Mouse (Mus musculus): ENCODE data around the gene Zcchc12. TPM values are rescaled to one million over a fixed set of nuclear protein-coding genes. Genes with fewer than 3 reads are reported as not detected.

The Zcchc12 gene
- 32.9 and 35.6 TPM in 2 replicates for polyA plus RNA-seq (2012; rRNA removed)

DNA sequence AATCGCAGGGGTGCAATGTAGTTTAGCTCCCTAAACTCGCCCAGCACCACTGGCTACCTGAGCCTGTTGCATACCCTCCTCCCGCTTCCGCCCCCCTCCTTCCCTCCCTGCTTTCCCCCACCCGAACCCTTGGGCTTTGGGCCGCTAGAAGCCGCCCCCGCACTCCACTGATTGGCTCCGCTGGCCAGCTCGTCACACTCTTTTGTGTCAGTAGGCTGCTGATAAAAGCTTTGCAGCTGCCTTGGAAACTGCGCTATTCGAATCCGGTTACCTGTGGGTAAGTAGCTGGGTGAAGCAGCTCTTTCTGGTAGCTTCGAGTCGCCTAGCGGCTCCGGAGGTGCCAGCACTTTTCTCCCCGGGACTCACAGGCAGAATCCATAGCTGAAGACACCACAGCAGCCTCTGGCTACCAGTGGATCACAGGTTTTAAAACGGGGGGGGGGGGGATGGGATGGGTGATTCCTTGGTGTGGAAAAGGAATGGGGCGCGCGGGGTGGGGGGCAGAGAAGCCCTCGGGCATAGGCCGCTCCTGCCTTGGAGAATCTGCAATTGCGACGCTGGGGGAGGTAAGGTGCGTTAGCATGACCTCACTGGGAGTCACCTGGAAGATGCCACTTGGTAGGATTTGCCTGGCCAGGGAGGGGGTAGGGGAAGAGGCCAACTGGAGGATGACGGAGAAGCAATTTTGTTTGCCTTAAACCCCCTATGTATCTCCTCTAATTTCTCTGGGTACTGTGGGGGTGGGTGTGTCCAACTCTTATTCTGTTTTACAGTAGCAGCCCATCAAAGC, at the start of gene Zcchc12:
Gene Zcchc12 (plus strand): TSS at position 169 of the 790 bp plus-strand sequence.
- WGBS: 10% methylated on average over 20 of the region's 28 CpGs
- no peak within 1 kb of the TSS for H3K27ac ChIP-seq (ENCODE audit: insufficient read depth, low read length)
- TF ChIP-seq CTCF (IDR thresholded peaks at IDR 0.05; ENCODE audit: borderline replicate concordance, insufficient read depth, low read depth, low read length) (no peak), POLR2A (IDR thresholded peaks at IDR 0.05; ENCODE audit: borderline replicate concordance, insufficient read depth, low read length) (no peak)

DNA sequence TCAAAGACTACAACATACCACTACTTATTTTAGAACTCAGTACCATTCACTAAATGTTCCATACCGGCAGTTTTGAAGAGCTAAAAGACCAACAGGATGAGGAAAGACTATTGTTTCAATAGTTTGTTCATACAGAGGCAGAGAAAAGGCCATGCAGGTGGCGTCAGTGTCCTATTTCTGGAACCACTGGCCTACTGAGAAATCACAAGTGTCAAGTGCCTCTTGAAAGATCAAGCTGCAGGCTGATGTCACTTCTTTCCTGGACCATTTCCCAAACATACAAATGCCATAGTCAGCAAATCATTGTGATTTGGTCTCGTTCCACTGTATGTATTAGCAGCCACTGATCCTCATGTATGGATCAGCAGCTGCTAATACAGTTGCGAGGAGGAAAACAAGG, 49.0 kb upstream of the Zcchc12 start:
- WGBS: 64% methylated on average over 4 of the region's 4 CpGs
- DNase-seq: no peak
- Histone ChIP-seq H3K4me1 (ENCODE audit: control insufficient read depth, insufficient read depth, low read length) (no peaks in the 10 kb centered on the region), H3K27ac (ENCODE audit: insufficient read depth, low read length) (no peak overlapping the region), H3K27me3 (ENCODE audit: control insufficient read depth, insufficient read depth, low read length) (no peaks in the 10 kb centered on the region), H3K4me3 (replicated peaks; ENCODE audit: insufficient read depth, low read depth, low read length) (no peak overlapping the region)
- TF ChIP-seq POLR2A (IDR thresholded peaks at IDR 0.05; ENCODE audit: borderline replicate concordance, insufficient read depth, low read length) (no peak), CTCF (IDR thresholded peaks at IDR 0.05; ENCODE audit: borderline replicate concordance, insufficient read depth, low read depth, low read length) (no peak)

More for the DNA sequence above, at the start of gene Zcchc12:
- peak within 1 kb of the TSS; percentile 55 for H3K4me3 ChIP-seq (replicated peaks; ENCODE audit: insufficient read depth, low read depth, low read length)
- no peaks in the 10 kb centered on the region for H3K4me1 ChIP-seq (ENCODE audit: control insufficient read depth, insufficient read depth, low read length)
- no peaks in the 10 kb centered on the region for H3K27me3 ChIP-seq (ENCODE audit: control insufficient read depth, insufficient read depth, low read length)
- peak; percentile 15 to 18 for DNase-seq

DNA sequence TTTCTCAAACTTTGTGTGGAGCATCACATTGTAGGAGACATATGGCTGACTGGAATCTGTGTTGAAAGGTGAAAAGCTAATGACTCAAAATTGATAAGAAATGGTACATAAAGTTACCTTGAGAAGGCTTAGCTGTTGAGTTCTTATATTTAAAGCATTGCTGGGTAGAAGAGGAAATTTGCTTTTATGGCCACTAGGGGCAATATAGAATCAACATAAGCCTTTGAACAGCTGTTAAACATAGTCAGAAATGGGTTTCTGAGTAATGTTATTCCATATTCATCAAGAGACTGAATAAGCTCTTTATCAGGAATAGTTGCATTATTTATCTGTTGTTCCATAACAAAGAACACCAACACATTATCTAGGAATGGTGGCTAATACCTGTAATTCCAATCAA, 45.6 kb upstream of the Zcchc12 start:
- Histone ChIP-seq H3K27ac (ENCODE audit: insufficient read depth, low read length) (no peak overlapping the region), H3K27me3 (ENCODE audit: control insufficient read depth, insufficient read depth, low read length) (no peaks in the 10 kb centered on the region), H3K4me3 (replicated peaks; ENCODE audit: insufficient read depth, low read depth, low read length) (no peak overlapping the region), H3K4me1 (ENCODE audit: control insufficient read depth, insufficient read depth, low read length) (no peaks in the 10 kb centered on the region)
- no peak for TF ChIP-seq CTCF (IDR thresholded peaks at IDR 0.05; ENCODE audit: borderline replicate concordance, insufficient read depth, low read depth, low read length)
- TF ChIP-seq POLR2A (IDR thresholded peaks at IDR 0.05; ENCODE audit: borderline replicate concordance, insufficient read depth, low read length): no peak
- no peak for DNase-seq

DNA sequence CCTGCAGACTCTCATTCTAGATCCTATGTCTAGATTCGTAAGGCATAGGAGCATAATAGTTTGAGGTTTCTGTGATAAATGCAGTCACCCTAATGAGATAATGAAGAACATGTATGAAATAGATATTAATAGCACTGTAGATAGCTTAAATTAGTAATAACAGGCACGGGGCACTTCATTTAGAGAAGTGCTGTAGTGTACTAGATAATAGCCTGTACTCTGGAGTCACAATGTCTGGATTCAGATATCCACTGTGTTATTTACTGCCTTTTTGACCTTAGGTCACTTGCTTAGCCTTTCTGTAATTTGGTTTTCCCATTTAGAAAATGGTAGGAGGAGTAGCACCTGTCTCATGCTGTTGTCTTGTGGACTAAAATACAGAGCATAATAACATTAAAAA, 39.0 kb upstream of the Zcchc12 start:
- Histone ChIP-seq H3K4me1 (ENCODE audit: control insufficient read depth, insufficient read depth, low read length) (no peaks in the 10 kb centered on the region), H3K27me3 (ENCODE audit: control insufficient read depth, insufficient read depth, low read length) (no peaks in the 10 kb centered on the region), H3K4me3 (replicated peaks; ENCODE audit: insufficient read depth, low read depth, low read length) (no peak overlapping the region), H3K27ac (ENCODE audit: insufficient read depth, low read length) (no peak overlapping the region)
- no peak for DNase-seq
- 86% methylated on average over 2 of the region's 2 CpGs for WGBS
- no peak for TF ChIP-seq POLR2A (IDR thresholded peaks at IDR 0.05; ENCODE audit: borderline replicate concordance, insufficient read depth, low read length)
- no peak for TF ChIP-seq CTCF (IDR thresholded peaks at IDR 0.05; ENCODE audit: borderline replicate concordance, insufficient read depth, low read depth, low read length)

DNA sequence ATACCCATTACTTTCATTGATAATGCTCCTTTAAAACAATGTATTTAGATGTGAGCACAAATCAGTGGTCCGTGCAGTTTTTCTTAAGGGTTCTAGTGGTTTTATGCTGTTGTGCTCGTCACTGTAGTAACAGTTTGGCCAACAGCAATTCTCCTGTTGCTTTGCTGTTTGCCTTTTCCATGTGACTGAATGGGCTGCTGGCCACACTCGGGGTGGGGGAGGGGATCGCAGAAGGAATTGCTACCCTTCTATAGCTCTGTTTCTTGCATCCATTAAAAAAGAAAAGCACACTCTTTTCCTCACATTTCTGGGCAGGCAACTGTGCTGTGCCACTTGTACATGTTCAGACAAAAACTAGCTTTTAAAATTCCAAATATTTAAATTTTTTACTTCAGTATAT, 34.1 kb upstream of the Zcchc12 start:
- Histone ChIP-seq H3K27me3 (ENCODE audit: control insufficient read depth, insufficient read depth, low read length) (no peaks in the 10 kb centered on the region), H3K27ac (ENCODE audit: insufficient read depth, low read length) (no peak overlapping the region), H3K4me3 (replicated peaks; ENCODE audit: insufficient read depth, low read depth, low read length) (no peak overlapping the region), H3K4me1 (ENCODE audit: control insufficient read depth, insufficient read depth, low read length) (no peaks in the 10 kb centered on the region)
- WGBS: 10% methylated on average over 4 of the region's 4 CpGs
- no peak for TF ChIP-seq POLR2A (IDR thresholded peaks at IDR 0.05; ENCODE audit: borderline replicate concordance, insufficient read depth, low read length)
- no peak for TF ChIP-seq CTCF (IDR thresholded peaks at IDR 0.05; ENCODE audit: borderline replicate concordance, insufficient read depth, low read depth, low read length)
- DNase-seq: no peak

DNA sequence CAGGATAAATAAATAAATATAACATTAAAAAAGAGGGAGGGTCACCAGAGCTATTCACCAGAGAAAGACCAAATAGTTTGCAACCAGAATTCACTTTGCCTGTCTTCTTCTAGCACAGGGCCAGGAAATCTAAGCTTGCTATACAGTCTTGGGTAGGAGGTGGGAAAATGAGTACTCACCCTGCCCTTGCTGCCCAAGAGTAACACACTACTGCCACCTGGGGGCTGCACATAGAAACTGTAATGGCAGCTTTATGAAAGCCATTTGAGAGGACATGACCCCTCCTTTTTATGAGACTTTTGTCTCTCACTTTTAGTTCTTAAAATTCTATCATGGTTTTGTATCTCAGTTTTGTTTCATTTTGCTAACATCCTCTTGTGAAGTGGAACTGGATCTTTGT, 12.1 kb upstream of the Zcchc12 start:
- DNase-seq: peak in 1 of 2 experiments; percentile 6
- H3K27me3 ChIP-seq (ENCODE audit: control insufficient read depth, insufficient read depth, low read length): no peaks in the 10 kb centered on the region
- TF ChIP-seq CTCF (IDR thresholded peaks at IDR 0.05; ENCODE audit: borderline replicate concordance, insufficient read depth, low read depth, low read length): peak; percentile 34; the same call in 1 of the 2 replicates
- no peak for TF ChIP-seq POLR2A (IDR thresholded peaks at IDR 0.05; ENCODE audit: borderline replicate concordance, insufficient read depth, low read length)
- H3K27ac ChIP-seq (ENCODE audit: insufficient read depth, low read length): no peak overlapping the region
- H3K4me3 ChIP-seq (replicated peaks; ENCODE audit: insufficient read depth, low read depth, low read length): no peak overlapping the region
- H3K4me1 ChIP-seq (ENCODE audit: control insufficient read depth, insufficient read depth, low read length): no peaks in the 10 kb centered on the region

DNA sequence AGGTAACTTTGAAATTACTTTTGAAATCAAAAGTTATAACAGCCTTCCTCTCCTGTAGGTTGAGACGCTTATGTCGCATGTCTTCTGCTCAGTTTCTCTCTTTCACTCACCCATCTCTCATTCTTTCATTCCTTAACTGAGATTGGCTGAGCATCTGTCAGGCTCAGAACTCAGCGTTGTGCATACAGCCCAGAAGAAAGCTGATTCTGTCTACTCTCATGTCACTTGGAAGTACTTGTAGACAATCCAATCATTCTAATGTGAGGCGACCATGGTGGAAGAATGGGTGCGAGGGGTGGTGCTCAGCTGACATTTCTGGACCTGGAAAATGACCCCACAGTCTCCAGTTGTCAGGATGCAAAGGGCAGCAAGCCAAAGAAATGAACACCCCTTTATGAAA, 9.7 kb upstream of the Zcchc12 start:
- WGBS: 39% methylated on average over 5 of the region's 5 CpGs
- no peaks in the 10 kb centered on the region for H3K4me1 ChIP-seq (ENCODE audit: control insufficient read depth, insufficient read depth, low read length)
- no peak for DNase-seq
- no peaks in the 10 kb centered on the region for H3K27me3 ChIP-seq (ENCODE audit: control insufficient read depth, insufficient read depth, low read length)
- H3K4me3 ChIP-seq (replicated peaks; ENCODE audit: insufficient read depth, low read depth, low read length): no peak overlapping the region
- no peak overlapping the region for H3K27ac ChIP-seq (ENCODE audit: insufficient read depth, low read length)
- TF ChIP-seq CTCF (IDR thresholded peaks at IDR 0.05; ENCODE audit: borderline replicate concordance, insufficient read depth, low read depth, low read length): no peak
- no peak for TF ChIP-seq POLR2A (IDR thresholded peaks at IDR 0.05; ENCODE audit: borderline replicate concordance, insufficient read depth, low read length)

DNA sequence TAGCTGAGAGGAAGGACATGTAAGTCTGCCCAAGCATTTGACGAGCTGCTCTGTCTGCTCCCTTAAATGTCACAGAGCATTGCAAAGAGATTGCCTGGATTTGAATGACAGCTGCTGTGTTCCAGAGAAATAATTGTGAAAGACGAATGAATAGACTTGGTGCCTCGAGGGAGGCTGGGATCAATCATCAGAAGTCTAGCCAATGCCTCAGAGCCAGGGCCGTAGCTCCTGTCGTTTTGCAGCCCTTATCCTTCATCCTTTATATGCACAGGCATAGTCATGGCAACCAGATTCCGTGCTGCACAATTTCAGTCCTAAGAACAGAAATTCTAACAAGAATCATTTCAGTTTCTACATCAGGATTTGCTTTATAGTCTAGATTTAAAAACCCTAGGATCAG, 9.3 kb upstream of the Zcchc12 start:
- DNase-seq: no peak
- Histone ChIP-seq H3K27ac (ENCODE audit: insufficient read depth, low read length) (no peak overlapping the region), H3K27me3 (ENCODE audit: control insufficient read depth, insufficient read depth, low read length) (no peaks in the 10 kb centered on the region), H3K4me1 (ENCODE audit: control insufficient read depth, insufficient read depth, low read length) (no peaks in the 10 kb centered on the region), H3K4me3 (replicated peaks; ENCODE audit: insufficient read depth, low read depth, low read length) (no peak overlapping the region)
- 13% methylated on average over 6 of the region's 6 CpGs for WGBS
- no peak for TF ChIP-seq CTCF (IDR thresholded peaks at IDR 0.05; ENCODE audit: borderline replicate concordance, insufficient read depth, low read depth, low read length)
- no peak for TF ChIP-seq POLR2A (IDR thresholded peaks at IDR 0.05; ENCODE audit: borderline replicate concordance, insufficient read depth, low read length)
